Mouse (Mus musculus) left cerebral cortex, adult 9 months (tissue): ENCODE measurements around the gene Gas2l1.

Experiments
- DNase-seq, 2 experiments: peaks; one replicate each; pipeline ENCODE4 v3.0.0; 2022; ENCODE audit warnings: low spot score in 2 of 2

Gene Gas2l1

DNA sequence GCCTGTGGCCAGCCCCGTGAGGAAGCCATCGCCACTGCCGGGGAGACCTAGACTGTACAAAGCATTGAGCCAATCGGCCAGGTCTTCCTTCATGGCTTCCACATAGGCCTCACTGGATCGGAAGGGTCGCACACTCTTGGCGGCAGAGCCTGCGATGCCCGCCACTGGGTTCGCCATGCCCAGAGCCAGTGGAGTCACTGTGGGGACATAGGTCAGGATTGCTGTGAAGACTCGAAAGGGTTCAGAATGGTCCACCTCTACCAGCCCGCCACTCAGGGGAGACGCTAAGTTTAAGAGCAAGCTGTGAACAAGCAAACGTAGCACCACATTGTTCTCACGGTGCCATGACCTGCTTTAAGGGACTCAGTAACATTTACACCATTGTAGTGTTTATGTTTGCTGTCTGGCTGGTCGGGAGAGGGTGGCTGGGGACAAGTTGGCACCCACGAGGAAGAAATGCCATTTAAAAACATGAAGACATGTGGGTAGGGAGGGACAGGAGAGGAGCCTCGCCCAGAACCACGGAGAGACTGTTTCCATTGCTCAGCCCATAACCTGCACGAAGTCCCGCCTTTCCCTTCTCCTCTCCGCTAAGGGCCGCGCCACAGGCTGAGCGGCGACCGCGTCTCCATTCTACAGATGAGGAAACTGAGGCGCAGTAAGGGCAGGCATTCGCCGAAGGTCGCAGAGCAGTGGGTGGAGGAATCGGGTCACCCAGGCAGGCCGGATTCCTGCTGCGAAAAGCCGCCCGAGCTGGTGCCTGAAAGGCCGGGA lies 658 bp downstream of the Gas2l1 start:
- DNase-seq, result peak in 1 of 2 experiments; percentile 34

DNA sequence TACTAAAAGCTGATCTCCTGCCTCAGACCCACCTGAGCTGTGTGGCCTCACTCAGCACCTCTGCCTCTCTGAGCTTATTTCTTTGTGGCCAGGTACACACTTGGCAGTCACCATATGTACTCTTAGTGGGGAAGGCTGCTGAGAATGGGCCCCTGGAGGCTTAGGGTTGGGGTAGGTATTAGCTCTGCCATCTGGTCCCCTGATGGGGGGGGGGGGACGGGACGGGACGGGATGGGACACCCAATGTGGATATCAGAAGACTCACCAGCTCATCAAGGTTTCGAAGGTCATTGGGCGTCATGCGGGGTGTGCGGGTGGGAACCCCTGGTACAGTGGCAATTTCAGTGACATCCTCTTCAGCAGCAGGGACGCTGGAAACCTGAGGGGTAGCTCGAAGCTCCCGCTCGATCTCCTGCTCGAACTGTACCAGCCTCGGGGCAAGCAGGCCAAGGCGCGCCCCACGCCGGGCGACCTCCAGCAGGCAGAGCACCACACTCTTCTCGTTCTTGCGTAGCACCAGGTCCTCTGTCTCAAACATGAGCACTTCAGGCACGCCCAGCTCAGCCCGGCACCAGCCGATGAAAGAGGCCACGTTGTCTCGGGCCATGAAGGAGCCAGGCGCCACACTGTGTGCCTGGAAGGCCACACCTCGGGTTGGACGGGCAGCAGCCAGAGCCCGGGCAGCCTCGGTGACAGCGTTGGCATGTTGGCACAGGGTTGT lies 1.4 kb downstream of the Gas2l1 start:
- no peak for DNase-seq

DNA sequence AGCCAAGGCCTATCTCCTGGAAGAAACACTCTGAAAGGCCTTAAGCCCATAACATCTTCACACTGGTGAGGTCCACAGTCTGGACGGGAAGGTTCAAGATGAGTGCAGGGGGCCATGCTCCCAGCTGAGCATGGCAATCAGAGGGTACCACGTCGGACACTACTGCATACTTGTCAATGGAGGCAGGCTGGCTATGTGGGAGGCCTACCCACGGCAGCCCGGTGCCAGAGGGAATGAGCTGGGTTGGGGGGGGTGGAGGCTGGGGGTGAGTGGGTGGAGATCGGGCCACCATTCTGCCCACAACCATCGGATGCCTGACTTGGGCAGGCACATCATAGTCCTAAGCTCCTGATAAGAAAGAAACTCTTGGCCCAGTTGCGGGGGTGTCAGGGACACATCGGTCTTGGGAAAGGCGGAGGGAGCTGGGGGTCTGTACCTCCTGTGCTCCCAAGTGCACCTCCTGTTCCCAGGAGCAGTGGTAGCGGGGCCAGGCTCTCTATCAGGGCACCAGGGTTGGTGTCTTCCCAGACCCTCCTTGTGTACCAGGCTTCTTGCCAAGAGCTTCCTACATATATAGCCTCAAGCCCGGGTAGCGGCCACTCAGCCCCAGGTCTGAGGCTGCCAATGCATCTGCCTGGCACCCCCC lies 2.1 kb downstream of the Gas2l1 start:
- DNase-seq, result no peak

DNA sequence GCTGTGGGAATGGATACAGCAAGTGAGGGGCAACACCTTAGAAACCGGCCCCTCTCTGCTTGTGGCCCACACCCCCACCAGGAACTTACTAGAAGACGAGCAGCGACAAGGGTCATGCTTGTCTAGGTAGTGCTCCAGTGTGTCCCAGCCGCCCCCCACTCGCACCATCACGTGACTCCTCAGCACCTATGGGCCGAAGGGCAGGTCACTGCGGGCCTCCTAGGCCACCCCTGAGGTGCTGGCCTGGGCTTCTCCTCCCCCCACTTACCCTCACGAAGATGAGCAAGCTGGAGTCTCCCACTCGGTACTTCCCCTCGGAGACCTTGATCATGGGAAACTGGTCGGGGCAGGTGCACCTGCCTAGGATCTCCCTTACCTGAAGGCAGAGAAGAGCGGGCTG lies 2.8 kb downstream of the Gas2l1 start:
- peak in 1 of 2 experiments; percentile 34 for DNase-seq

DNA sequence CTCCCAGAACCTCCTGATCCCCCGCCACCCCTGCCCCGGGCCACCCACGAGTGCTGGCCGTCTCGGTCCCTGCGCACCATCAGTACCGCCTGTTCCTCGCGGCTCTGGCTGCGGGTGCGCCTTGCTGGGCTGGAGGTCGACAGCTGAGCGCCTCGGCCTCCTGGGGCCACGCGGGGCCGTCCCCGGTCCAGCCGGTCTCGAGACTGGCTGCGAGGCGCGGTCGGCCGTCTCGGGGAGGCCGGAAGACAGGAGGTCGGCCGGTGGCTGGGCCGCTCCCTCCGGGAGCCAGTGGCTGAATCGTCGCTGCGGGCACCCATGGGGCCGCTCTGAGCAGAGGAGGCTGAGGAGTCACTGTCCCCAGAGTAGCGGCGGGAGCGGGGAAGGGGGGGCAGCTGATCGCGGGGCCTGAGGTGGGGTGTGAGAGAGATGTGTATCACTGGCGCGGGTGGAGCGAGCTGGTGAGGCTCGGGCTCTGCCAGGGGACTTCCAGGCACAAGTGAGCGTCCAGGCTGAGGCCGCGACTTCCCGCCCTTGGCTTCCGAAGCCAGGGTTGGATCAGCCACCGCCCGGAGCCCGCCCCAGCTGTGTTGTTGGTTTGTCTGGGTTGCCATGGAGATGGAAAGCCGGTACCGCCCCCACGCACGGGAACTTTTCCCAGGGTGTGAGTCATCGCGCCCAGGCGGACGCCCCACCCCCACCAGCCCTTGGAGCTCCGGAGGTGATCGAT lies 3.6 kb downstream of the Gas2l1 start:
- peak; percentile 89 to 96 for DNase-seq

DNA sequence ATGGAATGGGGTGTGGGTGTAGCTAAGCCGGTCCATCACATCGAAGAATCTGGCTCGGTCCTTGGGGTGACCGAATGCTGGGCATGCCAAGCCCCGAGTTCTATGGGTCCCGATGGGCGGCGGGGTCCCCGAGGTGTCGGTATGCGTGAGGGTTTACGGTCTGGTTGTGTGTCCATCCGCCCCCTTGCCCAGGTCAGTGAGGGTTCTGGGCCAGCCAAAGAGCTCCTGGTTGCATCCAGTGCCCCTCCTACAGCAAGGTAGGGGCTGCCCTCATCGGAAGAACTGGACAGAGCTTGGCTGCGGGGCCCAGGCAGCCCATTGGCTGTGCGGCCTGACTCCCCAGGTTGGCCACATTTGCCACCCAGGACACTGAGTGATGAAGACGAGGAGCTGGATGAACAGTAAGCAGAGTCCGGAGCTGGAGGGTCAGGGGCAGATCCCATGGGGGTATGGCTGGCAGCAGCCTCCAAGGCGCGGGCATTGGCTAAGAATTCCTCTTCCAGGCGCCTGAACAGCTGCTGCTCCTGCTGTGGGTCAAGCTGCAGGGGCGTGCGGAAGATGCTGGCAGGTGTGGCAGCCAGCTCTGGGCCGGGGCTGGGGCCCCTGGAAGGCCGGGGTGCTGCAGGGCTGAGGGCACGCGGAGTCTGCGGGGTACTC lies 4.2 kb downstream of the Gas2l1 start:
- no peak for DNase-seq

DNA sequence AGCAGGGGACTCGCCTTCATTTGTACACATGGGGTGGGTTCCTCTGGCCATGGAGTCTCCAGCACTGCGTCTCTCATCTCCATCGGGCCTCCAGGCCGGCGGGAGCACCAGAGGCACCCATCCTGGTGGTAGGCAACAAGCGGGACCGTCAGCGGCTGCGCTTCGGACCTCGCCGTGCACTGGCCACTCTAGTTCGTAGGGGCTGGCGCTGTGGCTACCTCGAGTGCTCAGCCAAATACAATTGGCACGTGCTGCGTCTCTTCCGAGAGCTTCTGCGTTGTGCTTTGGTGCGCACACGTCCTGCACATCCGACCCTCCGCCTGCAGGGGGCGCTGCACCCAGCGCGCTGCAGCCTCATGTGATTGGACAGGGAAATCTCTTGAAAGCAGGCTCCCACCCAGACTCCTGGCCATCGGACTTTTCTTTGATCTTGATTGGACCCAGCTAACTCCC lies 5.4 kb downstream of the Gas2l1 start:
- DNase-seq, result peak in 1 of 2 experiments; percentile 69

DNA sequence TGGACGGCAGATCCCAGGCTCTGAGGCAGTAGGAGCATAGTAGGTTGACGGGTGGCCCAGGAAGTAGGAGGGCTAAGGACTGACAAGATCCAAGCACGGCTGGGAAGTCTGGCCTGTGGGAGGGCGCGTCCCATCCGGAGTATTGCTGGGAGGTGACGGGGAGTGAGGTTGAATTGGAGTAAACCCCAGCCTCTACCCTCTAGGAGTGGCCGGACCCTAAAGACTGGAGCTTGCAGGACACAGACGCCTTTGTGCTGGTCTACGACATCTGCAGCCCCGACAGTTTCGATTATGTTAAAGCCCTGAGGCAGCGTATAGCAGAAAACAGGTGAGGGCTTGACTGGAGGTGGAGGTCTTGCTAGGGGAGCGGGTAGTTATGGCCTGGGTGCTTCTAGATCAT lies 5.9 kb downstream of the Gas2l1 start:
- DNase-seq, result no peak

DNA sequence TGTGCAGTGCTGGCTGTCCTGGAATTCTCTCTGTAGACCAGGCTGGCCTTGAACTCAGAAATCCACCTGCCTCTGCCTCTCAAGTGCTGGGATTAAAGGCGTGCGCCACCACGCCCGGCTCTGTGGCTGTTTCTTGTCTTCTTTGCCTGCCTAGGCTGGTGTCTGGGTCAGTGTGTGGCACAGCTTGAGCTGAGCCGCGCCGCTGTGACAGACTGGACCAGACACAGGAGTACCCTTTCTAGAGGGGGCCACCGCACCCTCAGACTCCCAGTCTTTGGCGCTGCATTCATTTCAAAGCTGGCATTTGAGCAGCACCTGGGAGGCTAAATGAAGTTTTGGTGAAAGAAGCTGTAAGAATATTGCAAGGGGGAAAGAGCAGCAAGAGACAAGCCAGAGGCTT lies 6.3 kb downstream of the Gas2l1 start:
- no peak for DNase-seq

DNA sequence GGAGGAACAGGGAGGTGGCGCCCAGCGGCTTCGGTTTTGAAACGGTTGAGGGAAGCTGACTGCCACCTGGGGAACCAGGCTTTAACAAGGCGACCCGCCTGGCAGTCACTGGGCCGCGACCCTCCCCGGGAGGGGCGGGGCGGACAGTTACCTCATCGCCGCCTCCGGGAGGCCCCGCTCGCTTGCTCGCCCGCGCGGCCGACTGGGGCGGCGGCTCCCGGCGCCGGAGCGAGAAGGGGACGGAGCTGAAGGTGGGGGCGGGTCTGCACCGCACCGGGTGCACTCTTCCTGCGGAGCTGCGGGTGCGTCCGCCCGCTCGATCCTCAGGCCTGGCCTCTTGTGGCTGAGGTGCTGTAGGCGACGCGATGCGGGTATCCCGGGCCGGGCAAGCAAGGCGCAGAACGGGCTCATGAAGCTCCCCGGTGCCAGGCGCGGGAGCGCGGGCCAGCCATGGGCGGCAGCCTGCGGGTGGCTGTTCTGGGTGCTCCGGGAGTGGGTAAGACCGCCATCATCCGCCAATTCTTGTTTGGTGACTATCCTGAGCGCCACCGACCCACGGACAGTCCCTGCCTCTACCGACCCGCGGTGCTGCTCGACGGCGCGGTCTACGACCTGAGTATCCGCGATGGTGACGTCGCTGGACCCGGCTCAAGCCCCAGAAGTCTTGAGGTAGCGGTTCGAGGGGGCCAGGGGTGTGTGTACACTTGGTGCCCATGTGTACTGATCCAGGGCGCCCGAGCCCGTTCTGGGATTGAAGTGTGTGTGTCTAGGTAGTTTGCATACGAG lies 7.1 kb downstream of the Gas2l1 start, which contains the start of gene Rasl10a:
Gene Rasl10a, plus strand, starts transcription at position 273 of the 786 bp plus-strand sequence.
- peak in 1 of 2 experiments; percentile 43 for DNase-seq

DNA sequence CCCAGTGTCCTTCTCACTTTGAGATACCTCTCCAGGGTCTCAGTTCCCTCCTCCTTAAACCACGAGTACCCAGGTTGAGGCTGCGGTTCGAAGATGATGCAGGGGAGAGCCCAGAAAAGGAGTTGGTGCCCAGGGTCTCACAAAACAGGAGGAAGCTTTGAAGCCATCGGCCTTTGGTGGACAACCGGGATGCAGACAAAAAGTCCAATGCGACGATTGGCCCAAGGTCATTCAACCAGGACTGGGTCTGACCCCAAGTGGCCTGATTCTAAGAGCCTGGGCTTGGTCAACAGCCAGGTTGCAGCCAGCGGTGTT lies 7.6 kb downstream of the Gas2l1 start:
- DNase-seq, result no peak

DNA sequence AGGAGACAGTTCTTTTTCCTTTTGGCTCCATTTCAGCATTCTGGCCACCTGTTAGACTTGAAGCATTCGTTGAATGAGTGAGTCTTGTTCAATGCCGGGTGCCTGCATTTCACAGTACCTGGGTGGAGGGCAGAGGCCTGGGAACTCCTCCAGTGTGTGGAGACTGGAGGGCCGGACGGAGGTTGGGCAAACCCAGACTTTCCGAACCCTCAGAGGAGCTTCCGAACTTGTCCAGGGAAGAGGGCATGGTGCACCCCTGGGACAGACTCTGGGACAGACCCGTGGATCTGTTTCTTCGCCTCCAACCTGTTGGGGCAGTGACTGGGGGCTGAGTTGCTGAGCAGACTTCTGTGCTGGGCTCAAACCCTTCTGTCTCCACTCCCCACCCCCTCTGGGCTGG lies 8.1 kb downstream of the Gas2l1 start:
- no peak for DNase-seq

DNA sequence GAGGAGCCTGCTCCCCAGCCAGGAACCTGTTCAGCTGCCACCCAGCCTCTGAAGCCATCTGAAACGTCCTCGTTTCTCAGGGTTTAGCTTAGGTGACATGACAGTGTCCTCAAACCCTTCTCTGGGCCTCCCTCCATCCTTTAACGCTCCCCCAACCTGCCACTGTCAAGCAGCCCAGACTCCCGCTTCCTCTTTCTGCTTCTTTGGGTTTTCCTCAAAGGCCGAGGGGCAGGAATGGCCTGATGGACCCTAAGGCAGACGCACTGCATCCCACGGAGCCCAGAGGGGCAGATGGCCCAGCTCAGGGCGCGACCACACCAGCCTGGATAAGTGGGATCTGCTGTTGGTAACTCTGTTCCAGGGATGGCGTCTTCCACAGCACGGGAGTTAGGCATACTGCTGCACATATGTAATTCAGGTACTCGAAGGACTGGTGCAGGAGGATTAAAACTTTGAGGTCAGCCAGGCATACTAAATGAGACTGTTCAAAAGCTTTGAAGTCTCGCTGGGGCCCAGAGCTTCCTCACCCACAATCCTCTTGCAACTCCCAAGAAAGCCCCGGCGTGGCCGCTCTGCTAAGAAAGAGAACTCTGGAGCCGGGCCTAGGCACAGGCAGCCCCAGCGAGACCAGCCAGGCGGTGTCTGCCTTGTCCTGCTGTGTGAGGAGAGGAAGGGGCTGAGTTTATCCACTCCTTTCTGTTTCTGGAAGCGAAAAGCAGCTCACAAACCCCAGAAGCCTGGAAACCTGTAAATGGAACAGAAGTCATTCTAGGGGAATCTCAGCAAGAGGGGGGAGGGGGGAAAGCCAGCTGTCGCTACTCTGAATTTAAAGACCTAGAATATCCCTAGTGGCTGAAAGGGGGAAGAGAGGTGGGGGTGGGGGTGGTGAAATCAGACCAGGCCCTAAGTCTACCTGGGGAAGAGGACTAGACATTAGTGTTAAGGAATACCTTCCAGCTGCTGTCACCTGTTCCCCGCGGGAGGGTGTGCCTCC lies 8.9 kb downstream of the Gas2l1 start:
- no peak for DNase-seq

DNA sequence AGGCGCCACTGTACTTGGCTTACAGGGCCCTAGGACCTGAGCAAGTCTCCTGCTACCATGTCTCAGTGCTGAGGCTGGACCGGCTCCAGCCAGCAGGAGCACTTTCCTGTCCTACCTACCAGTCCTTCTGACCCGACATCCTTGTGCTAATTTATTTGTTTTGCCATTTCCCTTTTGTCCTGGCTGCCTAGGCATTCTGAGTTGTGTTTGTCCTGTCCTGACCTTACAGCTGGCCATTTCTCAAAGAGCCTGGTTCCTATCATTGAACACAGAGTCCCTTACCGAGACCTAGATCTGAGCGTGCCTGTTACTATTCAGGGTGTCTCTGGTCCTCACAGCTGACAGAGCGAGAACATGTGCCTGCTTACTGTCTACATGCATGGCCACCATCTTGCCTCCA lies 10.3 kb downstream of the Gas2l1 start:
- DNase-seq, result no peak

DNA sequence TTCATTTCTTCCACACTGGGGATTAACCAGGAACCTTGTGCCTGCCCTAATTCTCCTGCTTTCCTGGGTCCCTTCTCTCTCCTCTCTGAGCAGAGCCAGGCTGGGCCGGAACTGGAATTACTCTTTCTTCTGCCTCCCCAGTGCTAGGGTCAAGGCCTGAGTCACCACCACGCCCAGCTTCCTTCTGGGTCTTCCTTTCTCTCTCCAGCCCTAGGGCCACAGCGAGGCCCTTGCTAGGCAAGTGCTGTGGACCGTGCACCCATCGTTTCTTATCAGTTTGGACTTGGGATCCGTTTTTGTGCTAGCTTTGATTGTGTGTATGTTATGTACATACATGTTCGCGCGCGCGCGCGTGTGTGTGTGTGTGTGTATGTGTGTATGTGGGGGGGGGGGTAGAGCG lies 11.0 kb downstream of the Gas2l1 start:
- DNase-seq, result no peak

DNA sequence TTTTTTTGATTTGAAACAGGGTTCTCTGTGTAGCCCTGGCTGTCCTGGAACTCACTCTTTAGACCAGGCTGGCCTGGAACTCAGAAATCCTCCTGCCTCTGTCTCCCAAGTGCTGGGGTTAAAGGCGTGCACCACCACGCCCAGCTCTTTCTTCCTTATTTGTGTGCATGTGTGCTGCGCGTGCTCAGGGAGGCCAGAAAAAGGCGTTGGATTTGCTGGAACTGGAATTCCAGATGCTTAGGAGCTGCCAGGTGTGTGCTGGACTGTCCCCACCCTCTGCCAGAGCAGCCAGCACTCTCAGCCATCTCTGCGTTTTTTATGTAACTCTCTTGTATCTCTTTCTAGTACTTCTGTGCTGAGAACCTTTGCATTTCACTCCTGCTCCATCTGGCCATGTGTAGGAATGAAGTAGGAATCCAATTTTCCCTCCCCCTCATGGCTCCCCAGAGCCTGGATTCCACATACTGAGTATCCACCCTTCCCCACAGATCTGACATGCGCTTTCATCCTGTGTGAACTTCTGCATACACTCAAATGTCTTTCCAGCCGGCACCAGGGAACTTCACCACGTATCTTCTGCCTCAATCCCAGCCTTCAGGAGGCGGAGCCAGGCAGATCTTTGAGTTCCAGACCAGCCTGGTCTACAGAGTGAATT lies 12.8 kb downstream of the Gas2l1 start:
- DNase-seq, result peak in 1 of 2 experiments; percentile 78

DNA sequence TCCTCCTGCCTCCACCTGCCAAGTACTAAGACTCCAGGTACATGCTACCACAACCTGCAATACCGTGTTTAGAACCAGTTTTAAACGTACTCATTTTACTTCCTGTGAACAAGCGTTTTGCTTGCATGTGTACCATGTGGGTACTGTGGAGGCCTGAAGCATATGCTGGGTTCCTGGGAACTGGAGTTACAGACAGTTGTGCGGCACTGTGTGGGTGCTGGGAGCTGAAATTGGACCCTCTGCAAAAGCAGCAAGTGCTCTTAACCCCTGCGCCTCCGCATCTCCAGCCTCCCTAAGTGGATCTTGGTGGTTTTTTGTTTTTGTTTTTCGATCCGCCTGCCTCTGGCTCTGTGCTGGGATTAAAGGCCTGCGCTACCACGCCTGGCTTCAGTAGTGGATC lies 13.5 kb downstream of the Gas2l1 start:
- DNase-seq, result no peak

DNA sequence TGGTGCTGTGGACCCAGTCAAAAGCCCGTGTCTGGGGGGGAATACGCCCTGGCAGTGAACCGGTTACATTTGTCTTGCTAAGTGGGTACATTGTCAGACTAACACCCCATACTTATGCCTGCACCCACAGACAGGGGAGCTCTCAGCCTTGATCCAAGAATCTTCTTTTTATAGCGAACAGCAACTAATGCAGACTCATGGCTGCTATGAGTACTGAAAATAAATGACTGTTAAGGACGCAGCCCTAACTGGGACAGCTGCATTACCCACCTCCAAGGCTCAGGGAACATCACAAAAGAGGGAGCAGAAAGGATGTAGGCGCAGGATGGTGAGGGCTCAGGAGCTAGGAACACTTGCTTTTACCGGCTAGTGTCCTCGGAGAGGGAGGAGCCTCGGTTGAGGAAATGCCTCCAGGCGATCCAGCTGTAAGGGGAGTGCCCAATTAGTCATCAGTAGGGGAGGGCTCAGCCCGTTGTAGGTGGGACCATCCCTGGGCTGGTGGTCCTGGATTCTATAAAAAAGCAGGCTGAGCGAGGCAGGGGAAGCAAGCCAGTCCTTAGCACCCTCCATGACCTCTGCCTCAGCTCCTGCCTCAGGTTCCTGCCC lies 18.7 kb downstream of the Gas2l1 start:
- peak in 1 of 2 experiments; percentile 67 for DNase-seq
